Mouse (Mus musculus): ENCODE data around the gene Copz2. TPM values are rescaled to one million over a fixed set of nuclear protein-coding genes. Genes with fewer than 3 reads are reported as not detected.

The Copz2 gene
- total RNA-seq, 1 experiment: 5.5 TPM

DNA sequence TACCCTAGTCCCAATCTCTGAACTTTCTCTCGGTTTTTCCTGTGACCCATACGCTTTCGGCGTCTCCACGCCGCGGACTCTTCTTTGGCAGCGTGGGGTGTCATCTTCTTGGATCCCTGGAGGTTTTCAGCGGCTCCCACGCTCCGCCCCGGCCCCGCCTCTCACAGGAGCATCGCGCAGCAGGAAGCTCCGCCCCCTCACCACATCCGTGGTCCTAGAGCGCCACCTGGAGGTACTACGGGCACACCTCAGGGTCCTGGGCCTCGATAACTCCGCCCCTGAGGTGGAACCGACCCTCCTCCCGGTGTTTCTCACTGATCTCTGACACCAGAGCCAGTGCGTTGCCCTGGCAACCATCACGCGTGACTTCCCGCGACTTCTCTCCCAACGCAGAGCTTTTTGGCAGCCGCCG, 12.2 kb downstream of the Copz2 start:
- H3K9ac ChIP-seq (ENCODE audit: insufficient read depth, low read depth, low read length, poor library complexity, severe bottlenecking): peak overlapping the region; percentile 54
- TF ChIP-seq ZC3H11A (IDR thresholded peaks at IDR 0.05; ENCODE audit: borderline replicate concordance, low read depth, low read length): peak; percentile 79; the same call in 1 of the 2 replicates
- TF ChIP-seq CHD2 (IDR thresholded peaks at IDR 0.05; ENCODE audit: low read depth, low read length): no peak
- peak; percentile 21; the same call in 1 of the 2 replicates for TF ChIP-seq ZNF384 (IDR thresholded peaks at IDR 0.05; ENCODE audit: low read depth, low read length)
- TF ChIP-seq HCFC1 (IDR thresholded peaks at IDR 0.05; ENCODE audit: borderline replicate concordance, insufficient read depth, low read length): peak; percentile 43; the same call in 1 of the 2 replicates
- no peak overlapping the region for H3K27ac ChIP-seq (ENCODE audit: insufficient read depth, low read depth, low read length, poor library complexity, severe bottlenecking)
- peak; percentile 89 for DNase-seq (ENCODE audit: low read depth, low spot score)
- H3K4me3 ChIP-seq (ENCODE audit: insufficient read depth in 1 of 2, low read depth in 1 of 2, low read length in 2 of 2, poor library complexity in 1 of 2, severe bottlenecking in 1 of 2): peak overlapping the region; percentile 62 to 70
- H3K9me3 ChIP-seq (ENCODE audit: control insufficient read depth, insufficient read depth, low read depth, low read length): no peaks in the 10 kb centered on the region
- no peaks in the 10 kb centered on the region for H3K36me3 ChIP-seq (ENCODE audit: control insufficient read depth, insufficient read depth, low read length, poor library complexity, severe bottlenecking)
- in situ Hi-C loops (cut with MboI; ENCODE audit: low sequenced_read_pairs in 2 of 2, unreplicated experiment in 2 of 2): loop anchor here (25.0 kb wide), 2 partner anchors 300 to 575 kb away; partner anchors contain the start of genes Hoxb6 (in 1 of the 2), Hoxb7 (in 1 of the 2) and Hoxb8 (in 1 of the 2)
- peaks cover 0 to 10% of the 10 kb centered on the region in 2 experiments; a peak in 1 of 4 replicates for H3K4me1 ChIP-seq (ENCODE audit: control insufficient read depth in 2 of 2, insufficient read depth in 2 of 2, low read length in 2 of 2, poor library complexity in 1 of 2)

DNA sequence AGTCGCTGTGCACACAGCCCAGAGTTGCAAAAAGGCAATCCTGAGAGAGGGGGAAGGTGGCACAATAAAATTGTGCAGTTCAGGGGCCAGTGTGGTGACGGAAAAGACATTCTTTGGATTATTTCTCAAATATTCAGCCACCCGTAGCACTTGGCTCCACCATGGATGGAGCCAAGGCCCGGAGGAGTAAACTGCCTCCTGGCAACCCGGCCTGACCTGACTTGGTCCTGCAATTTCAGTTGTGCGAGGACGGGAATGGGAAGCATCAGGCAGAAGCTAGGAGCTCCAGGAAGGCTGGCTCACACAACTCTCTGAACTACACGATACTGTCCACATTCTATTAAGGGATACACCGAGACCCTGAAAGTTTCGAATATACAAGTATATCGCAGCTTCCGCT, 12.9 kb downstream of the Copz2 start:
- DNase-seq (ENCODE audit: low read depth, low spot score): no peak
- no peak for TF ChIP-seq CHD2 (IDR thresholded peaks at IDR 0.05; ENCODE audit: low read depth, low read length)
- no peak for TF ChIP-seq HCFC1 (IDR thresholded peaks at IDR 0.05; ENCODE audit: borderline replicate concordance, insufficient read depth, low read length)
- in situ Hi-C loops (cut with MboI; ENCODE audit: low sequenced_read_pairs in 2 of 2, unreplicated experiment in 2 of 2): loop anchor here (25.0 kb wide), 2 partner anchors 300 to 575 kb away; partner anchors contain the start of genes Hoxb6 (in 1 of the 2), Hoxb7 (in 1 of the 2) and Hoxb8 (in 1 of the 2)
- Histone ChIP-seq H3K36me3 (ENCODE audit: control insufficient read depth, insufficient read depth, low read length, poor library complexity, severe bottlenecking) (no peaks in the 10 kb centered on the region), H3K27ac (ENCODE audit: insufficient read depth, low read depth, low read length, poor library complexity, severe bottlenecking) (no peak overlapping the region), H3K9ac (ENCODE audit: insufficient read depth, low read depth, low read length, poor library complexity, severe bottlenecking) (no peak overlapping the region), H3K4me1 (ENCODE audit: control insufficient read depth in 2 of 2, insufficient read depth in 2 of 2, low read length in 2 of 2, poor library complexity in 1 of 2) (peaks cover 0 to 6% of the 10 kb centered on the region in 2 experiments; a peak in 1 of 4 replicates), H3K9me3 (ENCODE audit: control insufficient read depth, insufficient read depth, low read depth, low read length) (no peaks in the 10 kb centered on the region), H3K4me3 (ENCODE audit: insufficient read depth in 1 of 2, low read depth in 1 of 2, low read length in 2 of 2, poor library complexity in 1 of 2, severe bottlenecking in 1 of 2) (no peak overlapping the region)

DNA sequence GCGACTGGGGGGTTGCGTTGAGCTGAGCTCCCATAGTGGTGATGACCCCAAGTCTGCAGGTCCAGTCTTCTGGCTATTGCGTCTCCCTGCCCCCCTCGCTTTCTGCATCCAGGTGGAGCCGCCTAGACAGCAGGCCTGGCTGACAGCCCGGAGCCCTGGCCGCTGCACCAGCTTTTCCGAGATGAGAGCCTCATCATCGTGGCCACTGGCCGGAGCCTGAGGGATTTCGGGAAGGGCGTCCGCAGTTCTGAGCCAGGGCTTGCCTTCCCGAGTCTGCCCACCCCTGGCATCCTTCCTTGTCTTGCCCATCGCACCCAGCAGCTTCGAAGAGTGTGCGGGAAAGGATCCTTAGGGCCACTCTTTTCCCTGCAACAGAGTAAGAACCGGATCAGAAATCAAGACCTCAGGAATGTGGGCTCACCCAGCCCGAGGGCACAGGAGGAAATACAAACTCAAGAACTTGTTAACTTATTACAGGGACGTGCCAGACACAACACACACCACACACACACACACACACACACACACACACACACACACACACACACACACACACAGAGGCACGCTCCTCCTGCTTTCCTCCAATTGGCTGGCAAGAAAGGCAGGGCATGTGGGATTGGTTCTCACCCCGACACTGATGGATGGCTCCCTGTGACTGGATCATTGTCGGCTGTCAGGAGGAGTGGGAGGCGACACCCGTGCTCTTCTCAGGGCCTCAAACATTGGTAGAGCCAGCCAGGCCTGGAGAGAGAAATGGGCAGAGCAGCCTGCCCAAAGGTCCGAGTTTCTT, 13.7 kb downstream of the Copz2 start:
- Histone ChIP-seq H3K9me3 (ENCODE audit: control insufficient read depth, insufficient read depth, low read depth, low read length) (no peaks in the 10 kb centered on the region), H3K4me3 (ENCODE audit: insufficient read depth in 1 of 2, low read depth in 1 of 2, low read length in 2 of 2, poor library complexity in 1 of 2, severe bottlenecking in 1 of 2) (no peak overlapping the region), H3K27ac (ENCODE audit: insufficient read depth, low read depth, low read length, poor library complexity, severe bottlenecking) (no peak overlapping the region), H3K9ac (ENCODE audit: insufficient read depth, low read depth, low read length, poor library complexity, severe bottlenecking) (no peak overlapping the region), H3K4me1 (ENCODE audit: control insufficient read depth in 2 of 2, insufficient read depth in 2 of 2, low read length in 2 of 2, poor library complexity in 1 of 2) (peaks cover 0 to 4% of the 10 kb centered on the region in 2 experiments; a peak in 1 of 4 replicates), H3K36me3 (ENCODE audit: control insufficient read depth, insufficient read depth, low read length, poor library complexity, severe bottlenecking) (no peaks in the 10 kb centered on the region)
- in situ Hi-C loops (cut with MboI; ENCODE audit: low sequenced_read_pairs in 2 of 2, unreplicated experiment in 2 of 2): loop anchor here (25.0 kb wide), 2 partner anchors 301 to 576 kb away; partner anchors contain the start of genes Hoxb6 (in 1 of the 2), Hoxb7 (in 1 of the 2) and Hoxb8 (in 1 of the 2)
- DNase-seq (ENCODE audit: low read depth, low spot score): peak; percentile 44
- no peak for TF ChIP-seq ZNF384 (IDR thresholded peaks at IDR 0.05; ENCODE audit: low read depth, low read length)

DNA sequence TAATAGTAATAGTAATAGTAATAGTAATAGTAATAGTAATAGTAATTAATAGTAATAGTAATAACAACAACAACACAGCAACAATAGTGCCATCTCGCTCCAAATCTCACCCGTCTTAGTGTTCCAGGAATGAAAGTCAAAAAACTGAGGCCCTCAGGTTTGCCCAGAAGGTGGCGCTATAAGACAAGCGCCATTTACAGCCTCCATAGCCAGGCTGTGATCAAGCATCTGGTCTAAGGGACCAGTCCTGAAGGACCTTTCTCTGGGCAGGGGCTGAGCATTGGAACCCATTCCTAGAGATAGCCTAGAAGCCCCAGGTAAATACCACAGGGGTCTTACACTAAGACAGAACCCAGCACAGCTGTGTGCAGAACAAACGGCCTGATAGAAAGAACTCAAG, 17.5 kb downstream of the Copz2 start:
- Histone ChIP-seq H3K36me3 (ENCODE audit: control insufficient read depth, insufficient read depth, low read length, poor library complexity, severe bottlenecking) (no peaks in the 10 kb centered on the region), H3K9ac (ENCODE audit: insufficient read depth, low read depth, low read length, poor library complexity, severe bottlenecking) (no peak overlapping the region), H3K4me1 (ENCODE audit: control insufficient read depth in 2 of 2, insufficient read depth in 2 of 2, low read length in 2 of 2, poor library complexity in 1 of 2) (peaks cover 0 to 4% of the 10 kb centered on the region in 2 experiments; a peak in 1 of 4 replicates), H3K27ac (ENCODE audit: insufficient read depth, low read depth, low read length, poor library complexity, severe bottlenecking) (no peak overlapping the region), H3K4me3 (ENCODE audit: insufficient read depth in 1 of 2, low read depth in 1 of 2, low read length in 2 of 2, poor library complexity in 1 of 2, severe bottlenecking in 1 of 2) (peak overlapping the region in 1 of 2 experiments; percentile 39; a peak in 1 of 4 replicates), H3K9me3 (ENCODE audit: control insufficient read depth, insufficient read depth, low read depth, low read length) (no peaks in the 10 kb centered on the region)
- TF ChIP-seq ZNF384 (IDR thresholded peaks at IDR 0.05; ENCODE audit: low read depth, low read length): no peak
- peak; percentile 95 for TF ChIP-seq ZC3H11A (IDR thresholded peaks at IDR 0.05; ENCODE audit: borderline replicate concordance, low read depth, low read length)
- peak; percentile 75 for DNase-seq (ENCODE audit: low read depth, low spot score)
- in situ Hi-C loops (cut with MboI; ENCODE audit: low sequenced_read_pairs in 2 of 2, unreplicated experiment in 2 of 2): loop anchor here (5.0 to 25.0 kb wide), 3 partner anchors 45 to 580 kb away; partner anchors contain the start of genes Hoxb6 (in 1 of the 2), Hoxb7 (in 1 of the 2) and Hoxb8 (in 1 of the 2)

Measured in ES-E14 (cell line).